Mouse (Mus musculus): ENCODE measurements at regions not wholly inside any gene's neighbourhood (a gene's known extent, or its start where the extent isn't known, plus 50 kb on each side); places are given as distances from the start of the nearest gene placed in this dataset.

DNA sequence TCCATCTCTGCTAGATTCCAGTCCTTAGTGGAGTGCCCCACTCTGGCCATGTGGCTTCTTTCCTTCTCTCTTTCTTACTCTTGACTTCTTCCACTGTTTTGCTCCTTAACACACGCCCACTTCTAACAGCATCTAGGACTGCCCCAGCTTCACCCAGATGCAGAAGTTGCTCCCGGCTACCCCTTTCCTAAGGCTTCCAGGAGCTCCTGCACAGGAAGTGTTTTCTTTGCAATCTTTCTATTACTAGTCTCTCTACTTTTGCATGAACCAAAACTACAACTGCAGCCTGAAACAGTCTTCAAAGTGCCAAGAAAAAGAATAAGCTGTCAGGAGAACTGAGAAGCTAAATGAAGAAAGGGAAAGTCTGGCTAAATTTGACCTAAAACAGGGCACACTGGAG is 236.6 kb upstream of the Pex5l start:
- no peak overlapping the region for H3K4me3 ChIP-seq (ENCODE audit: insufficient read depth, low read depth, low read length)
- H3K36me3 ChIP-seq (ENCODE audit: control insufficient read depth, insufficient read depth, low read length): no peaks in the 10 kb centered on the region
- 75% methylated on average over 2 of the region's 2 CpGs for WGBS
- H3K27me3 ChIP-seq (ENCODE audit: control insufficient read depth, insufficient read depth, low read length): no peaks in the 10 kb centered on the region
- TF ChIP-seq POLR2A (IDR thresholded peaks at IDR 0.05; ENCODE audit: extremely low read depth, insufficient read depth, low read length) (no peak), CTCF (IDR thresholded peaks at IDR 0.05; ENCODE audit: low read depth, low read length) (no peak)
- no peak overlapping the region for H3K27ac ChIP-seq (replicated peaks; ENCODE audit: insufficient read depth, low read depth, low read length)
- no peaks in the 10 kb centered on the region for H3K79me2 ChIP-seq (ENCODE audit: control insufficient read depth, insufficient read depth, low read length)
- H3K4me1 ChIP-seq (ENCODE audit: control insufficient read depth, insufficient read depth, low read length): no peaks in the 10 kb centered on the region
- no peak overlapping the region for H3K9ac ChIP-seq (ENCODE audit: low read depth, low read length)
- no peak for DNase-seq (ENCODE audit: extremely low read depth, low read depth, low spot score)

DNA sequence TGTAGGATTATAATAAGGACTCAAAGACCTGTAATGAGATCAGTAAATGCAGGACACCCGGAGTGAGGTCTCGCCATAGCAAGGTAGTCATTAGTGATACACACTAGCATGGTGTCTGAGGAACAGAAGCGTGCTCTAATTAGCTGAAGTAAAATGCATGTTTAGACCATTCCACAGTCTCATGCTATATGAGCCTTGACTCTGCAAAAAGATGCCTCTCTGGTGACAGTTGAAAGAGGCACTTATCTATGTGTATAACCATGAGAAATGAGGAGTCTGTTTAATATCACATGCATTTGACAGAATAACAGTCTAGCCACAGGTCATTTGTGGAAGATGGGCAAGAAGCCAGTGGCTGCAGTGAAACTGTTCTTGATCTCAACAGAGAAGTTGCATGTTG is 232.1 kb upstream of the Pex5l start:
- no peaks in the 10 kb centered on the region for H3K79me2 ChIP-seq (ENCODE audit: control insufficient read depth, insufficient read depth, low read length)
- no peaks in the 10 kb centered on the region for H3K4me1 ChIP-seq (ENCODE audit: control insufficient read depth, insufficient read depth, low read length)
- 88% methylated on average over 3 of the region's 3 CpGs for WGBS
- DNase-seq (ENCODE audit: extremely low read depth, low read depth, low spot score): no peak
- no peak overlapping the region for H3K9ac ChIP-seq (ENCODE audit: low read depth, low read length)
- TF ChIP-seq POLR2A (IDR thresholded peaks at IDR 0.05; ENCODE audit: extremely low read depth, insufficient read depth, low read length): no peak
- no peak for TF ChIP-seq CTCF (IDR thresholded peaks at IDR 0.05; ENCODE audit: low read depth, low read length)
- no peaks in the 10 kb centered on the region for H3K36me3 ChIP-seq (ENCODE audit: control insufficient read depth, insufficient read depth, low read length)
- H3K27me3 ChIP-seq (ENCODE audit: control insufficient read depth, insufficient read depth, low read length): no peaks in the 10 kb centered on the region
- H3K27ac ChIP-seq (replicated peaks; ENCODE audit: insufficient read depth, low read depth, low read length): no peak overlapping the region
- H3K4me3 ChIP-seq (ENCODE audit: insufficient read depth, low read depth, low read length): no peak overlapping the region

DNA sequence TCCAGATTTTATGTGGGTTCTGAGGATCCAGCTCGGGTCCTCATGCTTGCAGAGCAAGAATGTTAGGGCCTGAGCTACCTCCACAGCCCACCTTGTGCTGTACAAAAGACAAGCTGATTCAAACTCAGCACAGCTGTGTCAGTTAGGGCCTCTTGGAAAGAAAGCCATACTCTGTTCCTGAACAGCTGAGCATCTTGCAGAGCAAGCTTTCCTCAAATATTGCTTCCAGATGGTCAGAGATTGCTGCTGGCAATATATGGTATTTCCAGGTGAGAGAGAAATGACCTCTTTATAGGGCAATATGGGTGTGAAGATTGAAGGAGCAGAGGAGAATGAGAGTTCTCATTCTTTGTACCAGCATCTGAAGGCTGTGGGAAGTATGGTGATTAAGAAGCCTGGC is 229.8 kb upstream of the Pex5l start:
- 63% methylated on average over 1 of the region's 1 CpGs for WGBS
- TF ChIP-seq CTCF (IDR thresholded peaks at IDR 0.05; ENCODE audit: low read depth, low read length) (no peak), POLR2A (IDR thresholded peaks at IDR 0.05; ENCODE audit: extremely low read depth, insufficient read depth, low read length) (no peak)

DNA sequence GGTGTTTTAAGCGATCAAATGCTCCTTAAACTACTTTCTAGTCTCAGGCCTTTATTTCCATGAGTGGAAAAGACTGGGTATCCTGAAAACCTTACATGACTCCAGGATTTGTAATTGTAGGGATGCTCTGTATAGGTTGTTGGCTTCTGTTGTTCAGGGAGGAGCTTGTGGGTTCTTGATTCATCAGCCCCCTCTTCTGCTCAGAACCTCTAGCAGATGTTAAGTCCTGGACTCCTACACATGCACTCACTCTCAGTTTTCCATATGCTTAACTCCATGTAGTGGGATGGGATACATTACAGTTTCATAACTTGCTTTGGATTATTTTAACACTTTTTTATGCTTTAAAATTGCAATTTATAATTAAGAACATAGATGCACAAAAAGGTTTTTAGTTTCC is 220.5 kb upstream of the Pex5l start:
- H3K79me2 ChIP-seq (ENCODE audit: control insufficient read depth, insufficient read depth, low read length): no peaks in the 10 kb centered on the region
- 79% methylated on average over 1 of the region's 1 CpGs for WGBS
- no peak for DNase-seq (ENCODE audit: extremely low read depth, low read depth, low spot score)
- no peak overlapping the region for H3K27ac ChIP-seq (replicated peaks; ENCODE audit: insufficient read depth, low read depth, low read length)
- no peaks in the 10 kb centered on the region for H3K27me3 ChIP-seq (ENCODE audit: control insufficient read depth, insufficient read depth, low read length)
- H3K9ac ChIP-seq (ENCODE audit: low read depth, low read length): no peak overlapping the region
- no peak overlapping the region for H3K4me3 ChIP-seq (ENCODE audit: insufficient read depth, low read depth, low read length)
- TF ChIP-seq POLR2A (IDR thresholded peaks at IDR 0.05; ENCODE audit: extremely low read depth, insufficient read depth, low read length) (no peak), CTCF (IDR thresholded peaks at IDR 0.05; ENCODE audit: low read depth, low read length) (no peak)
- no peaks in the 10 kb centered on the region for H3K36me3 ChIP-seq (ENCODE audit: control insufficient read depth, insufficient read depth, low read length)
- H3K4me1 ChIP-seq (ENCODE audit: control insufficient read depth, insufficient read depth, low read length): no peaks in the 10 kb centered on the region

More for the DNA sequence above, 229.8 kb upstream of the Pex5l start:
- no peak overlapping the region for H3K27ac ChIP-seq (replicated peaks; ENCODE audit: insufficient read depth, low read depth, low read length)
- no peak for DNase-seq (ENCODE audit: extremely low read depth, low read depth, low spot score)
- no peak overlapping the region for H3K4me3 ChIP-seq (ENCODE audit: insufficient read depth, low read depth, low read length)
- no peaks in the 10 kb centered on the region for H3K27me3 ChIP-seq (ENCODE audit: control insufficient read depth, insufficient read depth, low read length)
- no peak overlapping the region for H3K9ac ChIP-seq (ENCODE audit: low read depth, low read length)
- H3K36me3 ChIP-seq (ENCODE audit: control insufficient read depth, insufficient read depth, low read length): no peaks in the 10 kb centered on the region
- no peaks in the 10 kb centered on the region for H3K4me1 ChIP-seq (ENCODE audit: control insufficient read depth, insufficient read depth, low read length)
- no peaks in the 10 kb centered on the region for H3K79me2 ChIP-seq (ENCODE audit: control insufficient read depth, insufficient read depth, low read length)

DNA sequence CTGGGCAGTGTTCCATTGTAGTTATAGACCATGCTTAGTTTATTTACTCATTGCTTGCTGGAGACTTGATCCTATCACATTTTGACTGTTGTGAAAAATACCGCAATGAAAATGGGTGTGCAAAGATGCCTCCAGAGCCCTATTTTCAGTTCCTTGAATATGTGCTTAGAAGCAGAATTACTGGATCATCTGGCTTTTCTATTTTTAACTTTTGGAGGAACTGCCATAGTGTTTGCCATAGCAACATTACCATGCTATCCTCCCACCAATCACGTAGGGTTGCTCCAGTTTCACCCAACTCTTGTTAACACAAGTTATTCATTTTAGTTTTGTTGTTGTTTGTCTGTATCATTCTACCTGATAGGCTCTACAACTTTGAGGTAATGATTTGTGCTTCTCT is 217.0 kb upstream of the Pex5l start:
- no peaks in the 10 kb centered on the region for H3K36me3 ChIP-seq (ENCODE audit: control insufficient read depth, insufficient read depth, low read length)
- H3K27me3 ChIP-seq (ENCODE audit: control insufficient read depth, insufficient read depth, low read length): no peaks in the 10 kb centered on the region
- H3K9ac ChIP-seq (ENCODE audit: low read depth, low read length): no peak overlapping the region
- no peaks in the 10 kb centered on the region for H3K4me1 ChIP-seq (ENCODE audit: control insufficient read depth, insufficient read depth, low read length)
- H3K4me3 ChIP-seq (ENCODE audit: insufficient read depth, low read depth, low read length): no peak overlapping the region
- no peak overlapping the region for H3K27ac ChIP-seq (replicated peaks; ENCODE audit: insufficient read depth, low read depth, low read length)
- no peak for DNase-seq (ENCODE audit: extremely low read depth, low read depth, low spot score)
- H3K79me2 ChIP-seq (ENCODE audit: control insufficient read depth, insufficient read depth, low read length): no peaks in the 10 kb centered on the region
- 87% methylated on average over 2 of the region's 2 CpGs for WGBS
- TF ChIP-seq CTCF (IDR thresholded peaks at IDR 0.05; ENCODE audit: low read depth, low read length) (no peak), POLR2A (IDR thresholded peaks at IDR 0.05; ENCODE audit: extremely low read depth, insufficient read depth, low read length) (no peak)

DNA sequence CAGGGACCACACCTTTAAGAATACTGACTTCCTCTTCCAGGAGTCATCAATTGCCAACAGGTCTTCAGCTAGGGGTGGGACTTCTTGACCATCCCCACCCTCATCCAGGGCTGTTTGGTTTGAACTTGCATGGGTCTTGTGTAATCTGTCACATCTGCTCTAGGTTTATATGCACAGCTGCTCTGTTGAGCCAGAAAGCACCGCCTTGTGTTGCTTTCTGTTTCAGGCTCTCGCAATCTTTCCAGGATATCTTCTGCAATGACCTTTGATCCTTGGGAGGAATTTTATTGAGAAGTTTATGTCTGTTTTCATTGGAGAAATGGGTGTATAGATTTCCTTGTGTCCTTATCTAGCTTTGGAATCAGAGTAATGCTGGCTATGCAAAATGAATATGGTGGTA is 210.8 kb upstream of the Pex5l start:
- TF ChIP-seq CTCF (IDR thresholded peaks at IDR 0.05; ENCODE audit: low read depth, low read length) (no peak), POLR2A (IDR thresholded peaks at IDR 0.05; ENCODE audit: extremely low read depth, insufficient read depth, low read length) (no peak)
- no peaks in the 10 kb centered on the region for H3K79me2 ChIP-seq (ENCODE audit: control insufficient read depth, insufficient read depth, low read length)
- DNase-seq (ENCODE audit: extremely low read depth, low read depth, low spot score): no peak
- H3K36me3 ChIP-seq (ENCODE audit: control insufficient read depth, insufficient read depth, low read length): no peaks in the 10 kb centered on the region
- no peaks in the 10 kb centered on the region for H3K27me3 ChIP-seq (ENCODE audit: control insufficient read depth, insufficient read depth, low read length)
- 80% methylated on average over 2 of the region's 2 CpGs for WGBS
- H3K4me1 ChIP-seq (ENCODE audit: control insufficient read depth, insufficient read depth, low read length): no peaks in the 10 kb centered on the region
- H3K27ac ChIP-seq (replicated peaks; ENCODE audit: insufficient read depth, low read depth, low read length): no peak overlapping the region
- H3K4me3 ChIP-seq (ENCODE audit: insufficient read depth, low read depth, low read length): no peak overlapping the region
- no peak overlapping the region for H3K9ac ChIP-seq (ENCODE audit: low read depth, low read length)
